Mouse (Mus musculus): ENCODE measurements at regions not wholly inside any gene's neighbourhood (a gene's known extent, or its start where the extent isn't known, plus 50 kb on each side); places are given as distances from the start of the nearest gene placed in this dataset.

DNA sequence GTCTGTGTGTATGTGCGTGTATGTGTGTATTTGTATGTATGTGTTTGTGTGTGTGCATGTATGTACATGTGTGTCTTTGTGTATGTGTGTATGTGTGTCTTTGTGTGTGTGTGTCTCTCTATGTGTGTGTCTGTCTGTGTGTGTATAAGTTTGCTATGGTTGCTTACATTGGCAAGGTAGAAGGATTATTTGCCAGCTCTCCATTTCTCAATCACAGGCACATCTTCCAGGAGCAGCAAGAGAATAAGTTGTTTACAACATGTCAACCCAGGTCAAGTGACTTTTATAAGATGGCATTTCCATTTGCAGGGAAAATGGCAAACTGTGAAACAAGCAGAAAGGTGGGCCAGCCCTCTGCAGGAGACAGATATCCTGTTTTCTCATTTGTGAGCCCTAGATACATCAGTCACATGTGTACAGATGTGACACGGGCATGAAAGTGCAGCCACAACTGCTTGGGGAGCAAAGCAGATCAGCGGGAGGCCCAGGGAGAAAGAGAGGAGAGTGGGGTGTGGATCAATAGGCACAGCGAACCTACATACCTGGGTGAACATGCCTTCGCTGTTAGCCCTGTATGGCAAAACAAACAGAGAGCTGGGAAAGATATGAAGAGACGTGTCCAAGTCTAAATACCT is 86.1 kb downstream of the Psmg1 start:
- no peaks in the 10 kb centered on the region for H3K27me3 ChIP-seq (ENCODE audit: control insufficient read depth, insufficient read depth, low read length)
- H3K27ac ChIP-seq (replicated peaks; ENCODE audit: insufficient read depth, low read depth, low read length): 0 out of 2 replicates have a peak overlapping the region, but pooled peaks have one; percentile 14
- H3K4me1 ChIP-seq (ENCODE audit: control insufficient read depth, insufficient read depth, low read length): peaks cover 9% of the 10 kb centered on the region
- TF ChIP-seq CTCF (IDR thresholded peaks at IDR 0.05; ENCODE audit: low read depth, low read length) (no peak), POLR2A (IDR thresholded peaks at IDR 0.05; ENCODE audit: extremely low read depth, insufficient read depth, low read length) (no peak)
- DNase-seq (ENCODE audit: extremely low read depth, low read depth, low spot score): peak; percentile 82
- H3K79me2 ChIP-seq (ENCODE audit: control insufficient read depth, insufficient read depth, low read length): no peaks in the 10 kb centered on the region
- no peaks in the 10 kb centered on the region for H3K36me3 ChIP-seq (ENCODE audit: control insufficient read depth, insufficient read depth, low read length)
- no peak overlapping the region for H3K4me3 ChIP-seq (ENCODE audit: insufficient read depth, low read depth, low read length)
- WGBS: 47% methylated on average over 6 of the region's 6 CpGs
- H3K9ac ChIP-seq (ENCODE audit: low read depth, low read length): no peak overlapping the region

DNA sequence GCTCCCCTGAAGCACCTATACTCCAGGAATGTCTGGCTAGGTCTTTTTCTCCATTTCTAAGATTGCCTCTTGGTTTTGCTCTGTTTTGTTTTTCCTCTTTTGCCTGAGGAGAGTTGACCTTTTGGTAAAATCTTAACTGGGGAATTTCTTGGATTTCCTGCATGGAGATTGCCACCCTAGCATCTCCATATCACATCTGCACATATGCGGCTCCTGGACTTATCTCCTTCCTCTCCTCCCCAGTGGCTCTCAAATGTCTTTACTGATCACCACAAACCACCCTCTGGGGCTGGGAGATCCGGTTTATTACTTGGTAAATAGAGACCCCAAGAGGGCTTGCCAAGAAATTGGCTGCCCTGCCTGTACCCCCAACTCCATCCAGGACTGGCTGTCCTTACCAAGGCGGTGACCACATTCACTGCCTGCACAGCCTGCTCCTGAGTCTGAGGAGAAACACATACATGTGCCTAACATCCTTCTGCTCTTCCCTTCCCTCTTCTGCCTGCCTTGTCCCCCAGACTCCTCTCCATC is 87.3 kb downstream of the Psmg1 start:
- Histone ChIP-seq H3K9ac (ENCODE audit: low read depth, low read length) (no peak overlapping the region), H3K4me1 (ENCODE audit: control insufficient read depth, insufficient read depth, low read length) (peaks cover 9% of the 10 kb centered on the region), H3K4me3 (ENCODE audit: insufficient read depth, low read depth, low read length) (no peak overlapping the region), H3K79me2 (ENCODE audit: control insufficient read depth, insufficient read depth, low read length) (no peaks in the 10 kb centered on the region), H3K27ac (replicated peaks; ENCODE audit: insufficient read depth, low read depth, low read length) (peak overlapping the region; percentile 18; the same call in 1 of the 2 replicates), H3K27me3 (ENCODE audit: control insufficient read depth, insufficient read depth, low read length) (no peaks in the 10 kb centered on the region), H3K36me3 (ENCODE audit: control insufficient read depth, insufficient read depth, low read length) (no peaks in the 10 kb centered on the region)
- no peak for DNase-seq (ENCODE audit: extremely low read depth, low read depth, low spot score)
- TF ChIP-seq POLR2A (IDR thresholded peaks at IDR 0.05; ENCODE audit: extremely low read depth, insufficient read depth, low read length) (no peak), CTCF (IDR thresholded peaks at IDR 0.05; ENCODE audit: low read depth, low read length) (peak; percentile 28)
- WGBS: 82% methylated on average over 3 of the region's 3 CpGs

- peaks cover 9% of the 10 kb centered on the region for H3K4me1 ChIP-seq (ENCODE audit: control insufficient read depth, insufficient read depth, low read length)
- no peak for DNase-seq (ENCODE audit: extremely low read depth, low read depth, low spot score)
- no peaks in the 10 kb centered on the region for H3K79me2 ChIP-seq (ENCODE audit: control insufficient read depth, insufficient read depth, low read length)
- no peak overlapping the region; the same call in 1 of the 2 replicates for H3K27ac ChIP-seq (replicated peaks; ENCODE audit: insufficient read depth, low read depth, low read length)
- TF ChIP-seq CTCF (IDR thresholded peaks at IDR 0.05; ENCODE audit: low read depth, low read length) (no peak), POLR2A (IDR thresholded peaks at IDR 0.05; ENCODE audit: extremely low read depth, insufficient read depth, low read length) (no peak)
- H3K36me3 ChIP-seq (ENCODE audit: control insufficient read depth, insufficient read depth, low read length): no peaks in the 10 kb centered on the region
- H3K4me3 ChIP-seq (ENCODE audit: insufficient read depth, low read depth, low read length): no peak overlapping the region
- no peak overlapping the region for H3K9ac ChIP-seq (ENCODE audit: low read depth, low read length)
- H3K27me3 ChIP-seq (ENCODE audit: control insufficient read depth, insufficient read depth, low read length): no peaks in the 10 kb centered on the region
- 83% methylated on average over 1 of the region's 1 CpGs for WGBS
Measured at GRCm38 (mm10) chr16:95902177-95902576, 88.6 kb downstream of the Psmg1 start.

- Histone ChIP-seq H3K79me2 (ENCODE audit: control insufficient read depth, insufficient read depth, low read length) (no peaks in the 10 kb centered on the region), H3K27ac (replicated peaks; ENCODE audit: insufficient read depth, low read depth, low read length) (no peak overlapping the region), H3K4me1 (ENCODE audit: control insufficient read depth, insufficient read depth, low read length) (peaks cover 9% of the 10 kb centered on the region), H3K9ac (ENCODE audit: low read depth, low read length) (no peak overlapping the region), H3K27me3 (ENCODE audit: control insufficient read depth, insufficient read depth, low read length) (no peaks in the 10 kb centered on the region), H3K4me3 (ENCODE audit: insufficient read depth, low read depth, low read length) (no peak overlapping the region), H3K36me3 (ENCODE audit: control insufficient read depth, insufficient read depth, low read length) (no peaks in the 10 kb centered on the region)
- no peak for TF ChIP-seq POLR2A (IDR thresholded peaks at IDR 0.05; ENCODE audit: extremely low read depth, insufficient read depth, low read length)
- TF ChIP-seq CTCF (IDR thresholded peaks at IDR 0.05; ENCODE audit: low read depth, low read length): no peak
- 81% methylated on average over 9 of the region's 9 CpGs for WGBS
- DNase-seq (ENCODE audit: extremely low read depth, low read depth, low spot score): no peak
Measured at GRCm38 (mm10) chr16:95901388-95901787, 89.4 kb downstream of the Psmg1 start.

GRCm38 (mm10) chr16:95900181-95900580 is 90.6 kb downstream of the Psmg1 start:
- H3K36me3 ChIP-seq (ENCODE audit: control insufficient read depth, insufficient read depth, low read length): no peaks in the 10 kb centered on the region
- H3K27ac ChIP-seq (replicated peaks; ENCODE audit: insufficient read depth, low read depth, low read length): no peak overlapping the region
- H3K9ac ChIP-seq (ENCODE audit: low read depth, low read length): no peak overlapping the region
- WGBS: 81% methylated on average over 9 of the region's 9 CpGs
- no peak overlapping the region for H3K4me3 ChIP-seq (ENCODE audit: insufficient read depth, low read depth, low read length)
- no peaks in the 10 kb centered on the region for H3K79me2 ChIP-seq (ENCODE audit: control insufficient read depth, insufficient read depth, low read length)
- no peak for TF ChIP-seq CTCF (IDR thresholded peaks at IDR 0.05; ENCODE audit: low read depth, low read length)
- no peak for DNase-seq (ENCODE audit: extremely low read depth, low read depth, low spot score)
- peaks cover 5% of the 10 kb centered on the region for H3K4me1 ChIP-seq (ENCODE audit: control insufficient read depth, insufficient read depth, low read length)
- no peaks in the 10 kb centered on the region for H3K27me3 ChIP-seq (ENCODE audit: control insufficient read depth, insufficient read depth, low read length)

- no peak overlapping the region for H3K4me3 ChIP-seq (ENCODE audit: insufficient read depth, low read depth, low read length)
- no peak overlapping the region for H3K27ac ChIP-seq (replicated peaks; ENCODE audit: insufficient read depth, low read depth, low read length)
- H3K79me2 ChIP-seq (ENCODE audit: control insufficient read depth, insufficient read depth, low read length): no peaks in the 10 kb centered on the region
- H3K36me3 ChIP-seq (ENCODE audit: control insufficient read depth, insufficient read depth, low read length): no peaks in the 10 kb centered on the region
- 89% methylated on average over 3 of the region's 3 CpGs for WGBS
- peaks cover under 1% of the 10 kb centered on the region for H3K4me1 ChIP-seq (ENCODE audit: control insufficient read depth, insufficient read depth, low read length)
- TF ChIP-seq POLR2A (IDR thresholded peaks at IDR 0.05; ENCODE audit: extremely low read depth, insufficient read depth, low read length) (no peak), CTCF (IDR thresholded peaks at IDR 0.05; ENCODE audit: low read depth, low read length) (no peak)
- no peak for DNase-seq (ENCODE audit: extremely low read depth, low read depth, low spot score)
- no peak overlapping the region for H3K9ac ChIP-seq (ENCODE audit: low read depth, low read length)
- H3K27me3 ChIP-seq (ENCODE audit: control insufficient read depth, insufficient read depth, low read length): no peaks in the 10 kb centered on the region
Measured at GRCm38 (mm10) chr16:95899672-95900071, 91.1 kb downstream of the Psmg1 start.
